Mouse (Mus musculus) neural tube, embryonic 12.5 days (tissue): ENCODE results near the gene Kif5a. TPM values are rescaled to one million over a fixed set of nuclear protein-coding genes. Genes with fewer than 3 reads are reported as not detected.

Experiments used
- polyA plus RNA-seq: library from polyadenylated mRNA; unstranded; fragments of >200 nt; fragmentation: Nextera tagmentation; extraction: Ambion mirVana; gene quantifications from 2 replicates; pipeline ENCODE4 v1.2.1, GENCODE M21; 2016

Gene Kif5a
- polyA plus RNA-seq, 1 experiment from 2014 or later = 81.6 TPM

Other genes starting within 250 kb of the Kif5a start
- 70.7 and 70.9 TPM in 2 replicates for gene Tsfm, start 232.5 kb downstream of the Kif5a start, polyA plus RNA-seq
- gene Mettl1, start 221.9 kb downstream of the Kif5a start, polyA plus RNA-seq = 31.5 and 32.5 TPM in 2 replicates
- gene Eef1akmt3, start 221.8 kb downstream of the Kif5a start, polyA plus RNA-seq = 0.15 and 0.17 TPM in 2 replicates
- gene Cyp27b1, start 215.1 kb downstream of the Kif5a start, polyA plus RNA-seq = 0.13 and 0.25 TPM in 2 replicates
- 6.1 TPM in 2 replicates for gene March9, start 203.2 kb downstream of the Kif5a start, polyA plus RNA-seq
- 1,857 and 1,896 TPM in 2 replicates for gene Cdk4, start 199.8 kb downstream of the Kif5a start, polyA plus RNA-seq
- 137 and 147 TPM in 2 replicates for gene Tspan31, start 193.1 kb downstream of the Kif5a start, polyA plus RNA-seq
- gene Agap2, start 188.1 kb downstream of the Kif5a start, polyA plus RNA-seq = 1.1 and 1.3 TPM in 2 replicates
- gene Os9, start 142.2 kb downstream of the Kif5a start, polyA plus RNA-seq = 118 and 123 TPM in 2 replicates
- gene B4galnt1, start 98.1 kb downstream of the Kif5a start, polyA plus RNA-seq = 29.2 and 31.5 TPM in 2 replicates
- 1.5 and 1.8 TPM in 2 replicates for gene Slc26a10, start 82.7 kb downstream of the Kif5a start, polyA plus RNA-seq
- 43.3 and 43.6 TPM in 2 replicates for gene Arhgef25, start 73.3 kb downstream of the Kif5a start, polyA plus RNA-seq
- gene Dtx3, start 67.6 kb downstream of the Kif5a start, polyA plus RNA-seq = 189 and 199 TPM in 2 replicates
- gene Pip4k2c, start 51.8 kb downstream of the Kif5a start, polyA plus RNA-seq = 22.0 and 22.4 TPM in 2 replicates
- 273 and 277 TPM in 2 replicates for gene Dctn2, start 3.0 kb upstream of the Kif5a start, polyA plus RNA-seq
- gene Mbd6, start 25.7 kb upstream of the Kif5a start, polyA plus RNA-seq = 18.4 and 20.5 TPM in 2 replicates
- 145 and 146 TPM in 2 replicates for gene Mars, start 48.4 kb upstream of the Kif5a start, polyA plus RNA-seq
- 1.7 and 2.0 TPM in 2 replicates for gene Arhgap9, start 58.6 kb upstream of the Kif5a start, polyA plus RNA-seq
- 3.6 and 4.0 TPM in 2 replicates for gene Gli1, start 78.6 kb upstream of the Kif5a start, polyA plus RNA-seq
- not detected in 2 replicates for gene Inhbe, start 91.1 kb upstream of the Kif5a start, polyA plus RNA-seq
- not detected in 2 replicates for gene Inhbc, start 107.1 kb upstream of the Kif5a start, polyA plus RNA-seq
- gene R3hdm2, start 117.0 kb upstream of the Kif5a start, polyA plus RNA-seq = 33.9 and 36.3 TPM in 2 replicates
- 4.3 and 5.8 TPM in 2 replicates for gene Stac3, start 238.3 kb upstream of the Kif5a start, polyA plus RNA-seq